Mouse (Mus musculus): ENCODE data around the gene Dpp8. TPM values are rescaled to one million over a fixed set of nuclear protein-coding genes. Genes with fewer than 3 reads are reported as not detected.

Dpp8 gene
- polyA plus RNA-seq, 1 experiment from 2014 or later = 36.3 TPM

GRCm38 (mm10) chr9:65094237-65094636, 62.0 kb downstream of the Dpp8 start:
- DNase-seq (ENCODE audit: low spot score) = peak; percentile 67
- Histone ChIP-seq H3K4me3 (ENCODE audit: low read depth, low read length) (no peak overlapping the region), H3K4me1 (ENCODE audit: control insufficient read depth, insufficient read depth, low read length) (peaks cover 6% of the 10 kb centered on the region; the same call in 1 of the 2 replicates), H3K9ac (ENCODE audit: low read length) (no peak overlapping the region), H3K27me3 (replicated peaks; ENCODE audit: control insufficient read depth, insufficient read depth, low read length) (no peaks in the 10 kb centered on the region), H3K36me3 (ENCODE audit: control insufficient read depth, insufficient read depth, low read length) (no peaks in the 10 kb centered on the region), H3K4me2 (ENCODE audit: low read length) (no peak overlapping the region), H3K27ac (ENCODE audit: low read depth, low read length) (peak overlapping the region; percentile 41; the same call in 1 of the 2 replicates), H3K9me3 (replicated peaks; ENCODE audit: control insufficient read depth, low read length) (no peaks in the 10 kb centered on the region)
- ATAC-seq = peak; percentile 69
- WGBS = 24% methylated on average over 6 of the region's 6 CpGs

- peak within 1 kb of the TSS; percentile 91 for H3K9ac ChIP-seq (ENCODE audit: low read length)
- no peaks in the 10 kb centered on the region; the same call in 1 of the 2 replicates for H3K9me3 ChIP-seq (replicated peaks; ENCODE audit: control insufficient read depth, low read length)
- H3K27ac ChIP-seq (ENCODE audit: low read depth, low read length) = peak within 1 kb of the TSS; percentile 85
- DNase-seq (ENCODE audit: low spot score) = peak; percentile 42
- no peaks in the 10 kb centered on the region for H3K27me3 ChIP-seq (replicated peaks; ENCODE audit: control insufficient read depth, insufficient read depth, low read length)
- ATAC-seq = peak; percentile 13; the same call in 1 of the 2 replicates
- 4% methylated on average over 19 of the region's 76 CpGs for WGBS
- peaks cover 14% of the 10 kb centered on the region for H3K4me1 ChIP-seq (ENCODE audit: control insufficient read depth, insufficient read depth, low read length)
- H3K4me3 ChIP-seq (ENCODE audit: low read depth, low read length) = peak within 1 kb of the TSS; percentile 77
- peak within 1 kb of the TSS; percentile 98 for H3K4me2 ChIP-seq (ENCODE audit: low read length)
- H3K36me3 ChIP-seq (ENCODE audit: control insufficient read depth, insufficient read depth, low read length) = no peaks in the 10 kb centered on the region
These were observed 68.9 kb downstream of the Dpp8 start, which contains the start of gene Igdcc4 for GRCm38 (mm10) chr9:65100991-65101685. Gene Igdcc4, plus strand, starts transcription at chr9:65101486.

GRCm38 (mm10) chr9:65101686-65102376, 69.6 kb downstream of the Dpp8 start:
- under 1% methylated on average over 39 of the region's 39 CpGs for WGBS
- peaks cover 14% of the 10 kb centered on the region for H3K4me1 ChIP-seq (ENCODE audit: control insufficient read depth, insufficient read depth, low read length)
- peak overlapping the region; percentile 85 for H3K27ac ChIP-seq (ENCODE audit: low read depth, low read length)
- H3K27me3 ChIP-seq (replicated peaks; ENCODE audit: control insufficient read depth, insufficient read depth, low read length) = no peaks in the 10 kb centered on the region
- no peaks in the 10 kb centered on the region; the same call in 1 of the 2 replicates for H3K9me3 ChIP-seq (replicated peaks; ENCODE audit: control insufficient read depth, low read length)
- DNase-seq (ENCODE audit: low spot score) = peak; percentile 64
- peak overlapping the region; percentile 77 for H3K4me3 ChIP-seq (ENCODE audit: low read depth, low read length)
- H3K4me2 ChIP-seq (ENCODE audit: low read length) = peak overlapping the region; percentile 98
- peak; percentile 60 for ATAC-seq
- no peaks in the 10 kb centered on the region for H3K36me3 ChIP-seq (ENCODE audit: control insufficient read depth, insufficient read depth, low read length)
- peak overlapping the region; percentile 91 for H3K9ac ChIP-seq (ENCODE audit: low read length)

GRCm38 (mm10) chr9:65102377-65103172, 70.4 kb downstream of the Dpp8 start:
- peak overlapping the region; percentile 85 for H3K27ac ChIP-seq (ENCODE audit: low read depth, low read length)
- no peaks in the 10 kb centered on the region; the same call in 1 of the 2 replicates for H3K9me3 ChIP-seq (replicated peaks; ENCODE audit: control insufficient read depth, low read length)
- peak overlapping the region; percentile 98 for H3K4me2 ChIP-seq (ENCODE audit: low read length)
- no peaks in the 10 kb centered on the region for H3K27me3 ChIP-seq (replicated peaks; ENCODE audit: control insufficient read depth, insufficient read depth, low read length)
- H3K36me3 ChIP-seq (ENCODE audit: control insufficient read depth, insufficient read depth, low read length) = no peaks in the 10 kb centered on the region
- H3K4me1 ChIP-seq (ENCODE audit: control insufficient read depth, insufficient read depth, low read length) = peaks cover 14% of the 10 kb centered on the region
- peak overlapping the region; percentile 77 for H3K4me3 ChIP-seq (ENCODE audit: low read depth, low read length)
- ATAC-seq (peak; percentile 76), DNase-seq (ENCODE audit: low spot score) (peak; percentile 88)
- H3K9ac ChIP-seq (ENCODE audit: low read length) = peak overlapping the region; percentile 91
- 2% methylated on average over 36 of the region's 36 CpGs for WGBS

- Histone ChIP-seq H3K9ac (ENCODE audit: low read length) (peak overlapping the region; percentile 91), H3K4me3 (ENCODE audit: low read depth, low read length) (peak overlapping the region; percentile 77), H3K4me1 (ENCODE audit: control insufficient read depth, insufficient read depth, low read length) (peaks cover 14% of the 10 kb centered on the region), H3K9me3 (replicated peaks; ENCODE audit: control insufficient read depth, low read length) (no peaks in the 10 kb centered on the region; the same call in 1 of the 2 replicates), H3K27ac (ENCODE audit: low read depth, low read length) (peak overlapping the region; percentile 85), H3K4me2 (ENCODE audit: low read length) (peak overlapping the region; percentile 98), H3K27me3 (replicated peaks; ENCODE audit: control insufficient read depth, insufficient read depth, low read length) (no peaks in the 10 kb centered on the region), H3K36me3 (ENCODE audit: control insufficient read depth, insufficient read depth, low read length) (no peaks in the 10 kb centered on the region)
- peak; percentile 7; the same call in 1 of the 2 replicates for ATAC-seq
- 23% methylated on average over 8 of the region's 8 CpGs for WGBS
- DNase-seq (ENCODE audit: low spot score) = peak; percentile 48
These were observed 71.0 kb downstream of the Dpp8 start for GRCm38 (mm10) chr9:65103173-65103752.

GRCm38 (mm10) chr9:65106821-65107220, 74.6 kb downstream of the Dpp8 start:
- ATAC-seq (no peak), DNase-seq (ENCODE audit: low spot score) (no peak)
- Histone ChIP-seq H3K27ac (ENCODE audit: low read depth, low read length) (no peak overlapping the region), H3K36me3 (ENCODE audit: control insufficient read depth, insufficient read depth, low read length) (no peaks in the 10 kb centered on the region), H3K27me3 (replicated peaks; ENCODE audit: control insufficient read depth, insufficient read depth, low read length) (no peaks in the 10 kb centered on the region), H3K4me2 (ENCODE audit: low read length) (no peak overlapping the region), H3K9me3 (replicated peaks; ENCODE audit: control insufficient read depth, low read length) (no peaks in the 10 kb centered on the region), H3K4me1 (ENCODE audit: control insufficient read depth, insufficient read depth, low read length) (peaks cover 33% of the 10 kb centered on the region), H3K9ac (ENCODE audit: low read length) (no peak overlapping the region), H3K4me3 (ENCODE audit: low read depth, low read length) (no peak overlapping the region)
- 84% methylated on average over 4 of the region's 4 CpGs for WGBS

GRCm38 (mm10) chr9:65107893-65108292, 75.7 kb downstream of the Dpp8 start:
- ATAC-seq (no peak), DNase-seq (ENCODE audit: low spot score) (no peak)
- peaks cover 30% of the 10 kb centered on the region for H3K4me1 ChIP-seq (ENCODE audit: control insufficient read depth, insufficient read depth, low read length)
- H3K4me3 ChIP-seq (ENCODE audit: low read depth, low read length) = no peak overlapping the region
- H3K9me3 ChIP-seq (replicated peaks; ENCODE audit: control insufficient read depth, low read length) = no peaks in the 10 kb centered on the region
- no peak overlapping the region for H3K9ac ChIP-seq (ENCODE audit: low read length)
- no peaks in the 10 kb centered on the region for H3K36me3 ChIP-seq (ENCODE audit: control insufficient read depth, insufficient read depth, low read length)
- 88% methylated on average over 1 of the region's 1 CpGs for WGBS
- no peaks in the 10 kb centered on the region for H3K27me3 ChIP-seq (replicated peaks; ENCODE audit: control insufficient read depth, insufficient read depth, low read length)
- H3K4me2 ChIP-seq (ENCODE audit: low read length) = no peak overlapping the region
- no peak overlapping the region for H3K27ac ChIP-seq (ENCODE audit: low read depth, low read length)

Measured in forebrain, embryonic 14.5 days (tissue).